Mouse (Mus musculus): ENCODE data around the gene B4galnt1. TPM values are rescaled to one million over a fixed set of nuclear protein-coding genes. Genes with fewer than 3 reads are reported as not detected.
"Not testable (repeated sequence)": the region's sequence is repeated elsewhere in the genome, so short reads cannot be mapped to it uniquely, and the experiment has no call there.

Gene B4galnt1
- total RNA-seq, 2 experiments from 2014 or later, result 14.0 to 25.2 TPM

- no peak for ATAC-seq (replicated peaks; ENCODE audit: low FRiP score, poor library complexity, severe bottlenecking)
Observed at GRCm38 (mm10) chr10:127138328-127139141, 26.5 kb upstream of the B4galnt1 start.

GRCm38 (mm10) chr10:127140971-127141370 lies 24.1 kb upstream of the B4galnt1 start:
- ATAC-seq (replicated peaks; ENCODE audit: low FRiP score, poor library complexity, severe bottlenecking), result no peak

GRCm38 (mm10) chr10:127141500-127141899 lies 23.5 kb upstream of the B4galnt1 start:
- no peak for ATAC-seq (replicated peaks; ENCODE audit: low FRiP score, poor library complexity, severe bottlenecking)

- ATAC-seq (replicated peaks; ENCODE audit: low FRiP score, poor library complexity, severe bottlenecking), result no peak
Observed at GRCm38 (mm10) chr10:127143228-127143627, 21.8 kb upstream of the B4galnt1 start.

GRCm38 (mm10) chr10:127144536-127144935 lies 20.5 kb upstream of the B4galnt1 start:
- ATAC-seq (replicated peaks; ENCODE audit: low FRiP score, poor library complexity, severe bottlenecking), result no peak

- no peak for ATAC-seq (replicated peaks; ENCODE audit: low FRiP score, poor library complexity, severe bottlenecking)
Observed at GRCm38 (mm10) chr10:127145303-127145702, 19.7 kb upstream of the B4galnt1 start.

- ATAC-seq (replicated peaks; ENCODE audit: low FRiP score, poor library complexity, severe bottlenecking), result no peak
Observed at GRCm38 (mm10) chr10:127147135-127147534, 17.9 kb upstream of the B4galnt1 start.

- ATAC-seq (replicated peaks; ENCODE audit: low FRiP score, poor library complexity, severe bottlenecking), result no peak
Observed at GRCm38 (mm10) chr10:127150471-127150872, 14.6 kb upstream of the B4galnt1 start.

- ATAC-seq (replicated peaks; ENCODE audit: low FRiP score, poor library complexity, severe bottlenecking), result not testable (repeated sequence)
Observed at GRCm38 (mm10) chr10:127151233-127151632, 13.8 kb upstream of the B4galnt1 start.

- not testable (repeated sequence) for ATAC-seq (replicated peaks; ENCODE audit: low FRiP score, poor library complexity, severe bottlenecking)
Observed at GRCm38 (mm10) chr10:127152556-127152955, 12.5 kb upstream of the B4galnt1 start.

GRCm38 (mm10) chr10:127153323-127153722 lies 11.7 kb upstream of the B4galnt1 start:
- no peak for ATAC-seq (replicated peaks; ENCODE audit: low FRiP score, poor library complexity, severe bottlenecking)

GRCm38 (mm10) chr10:127154241-127154640 lies 10.8 kb upstream of the B4galnt1 start:
- no peak for ATAC-seq (replicated peaks; ENCODE audit: low FRiP score, poor library complexity, severe bottlenecking)

- ATAC-seq (replicated peaks; ENCODE audit: low FRiP score, poor library complexity, severe bottlenecking), result no peak
Observed at GRCm38 (mm10) chr10:127154652-127155051, 10.4 kb upstream of the B4galnt1 start.

GRCm38 (mm10) chr10:127156089-127156488 lies 8.9 kb upstream of the B4galnt1 start:
- ATAC-seq (replicated peaks; ENCODE audit: low FRiP score, poor library complexity, severe bottlenecking), result no peak

GRCm38 (mm10) chr10:127156511-127156910 lies 8.5 kb upstream of the B4galnt1 start:
- ATAC-seq (replicated peaks; ENCODE audit: low FRiP score, poor library complexity, severe bottlenecking), result no peak

GRCm38 (mm10) chr10:127158471-127158870 lies 6.6 kb upstream of the B4galnt1 start:
- no peak for ATAC-seq (replicated peaks; ENCODE audit: low FRiP score, poor library complexity, severe bottlenecking)

- no peak for ATAC-seq (replicated peaks; ENCODE audit: low FRiP score, poor library complexity, severe bottlenecking)
Observed at GRCm38 (mm10) chr10:127160081-127160480, 4.9 kb upstream of the B4galnt1 start.

GRCm38 (mm10) chr10:127160728-127161127 lies 4.3 kb upstream of the B4galnt1 start:
- no peak for ATAC-seq (replicated peaks; ENCODE audit: low FRiP score, poor library complexity, severe bottlenecking)

GRCm38 (mm10) chr10:127162771-127163261 lies 2.2 kb upstream of the B4galnt1 start:
- ATAC-seq (replicated peaks; ENCODE audit: low FRiP score, poor library complexity, severe bottlenecking), result not testable (repeated sequence)

GRCm38 (mm10) chr10:127164190-127164589 lies 835 bp upstream of the B4galnt1 start:
- ATAC-seq (replicated peaks; ENCODE audit: low FRiP score, poor library complexity, severe bottlenecking), result no peak

GRCm38 (mm10) chr10:127165354-127165653 lies 279 bp downstream of the B4galnt1 start:
- 0 out of 2 replicates have a peak, but pooled peaks have one; percentile 2 for ATAC-seq (replicated peaks; ENCODE audit: low FRiP score, poor library complexity, severe bottlenecking)
